Mouse (Mus musculus) cerebral cortex, adult 2 months (tissue): Measurements from ENCODE around the gene Mei4.

Source experiments
- WGBS: fragments of 180-500 bp; shearing (Covaris S2); methylation state at CpG from one replicate; pipeline ENCODE4 v1.1.7; 2018; 5-methylcytosine and 5-hydroxymethylcytosine counted together

Gene Mei4

DNA sequence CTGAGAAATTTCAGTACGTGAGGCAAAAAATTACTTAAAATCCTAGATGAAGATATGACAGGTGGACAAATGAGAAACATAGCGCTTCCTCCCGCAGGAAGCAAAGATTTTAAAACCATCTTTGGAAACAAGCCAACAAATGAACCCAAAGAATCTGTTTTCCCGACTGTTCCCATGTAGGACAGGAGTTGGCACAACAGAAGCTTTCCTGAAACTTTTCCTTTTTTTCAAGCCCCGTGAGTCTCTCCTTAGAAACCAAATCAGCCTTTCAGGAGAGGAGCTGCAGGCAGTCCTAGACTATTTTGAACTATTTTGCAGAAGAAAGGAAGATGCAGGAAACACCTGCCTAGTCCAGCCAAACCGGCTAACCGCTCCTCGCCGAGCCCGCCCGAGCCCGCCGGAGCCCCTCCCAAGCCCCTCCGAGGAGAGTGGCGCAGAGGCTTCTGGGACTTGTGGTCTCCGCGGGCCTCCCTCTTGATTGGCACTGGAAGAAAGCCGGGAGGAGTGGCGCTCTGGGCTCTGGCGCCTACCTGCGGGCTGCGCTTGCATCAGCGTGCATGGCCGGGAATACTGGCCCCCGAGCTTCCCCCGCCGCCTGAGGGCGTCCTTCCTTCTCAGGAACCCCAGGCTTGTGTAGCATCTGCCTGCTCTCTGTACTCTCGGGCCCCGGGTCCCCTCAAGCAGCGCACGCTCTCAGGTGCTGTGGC, at the start of gene Mei4:
TSS of gene Mei4 (plus strand) at position 490 of the 707 bp plus-strand sequence.
- 1% methylated on average over 32 of the region's 32 CpGs for WGBS

DNA sequence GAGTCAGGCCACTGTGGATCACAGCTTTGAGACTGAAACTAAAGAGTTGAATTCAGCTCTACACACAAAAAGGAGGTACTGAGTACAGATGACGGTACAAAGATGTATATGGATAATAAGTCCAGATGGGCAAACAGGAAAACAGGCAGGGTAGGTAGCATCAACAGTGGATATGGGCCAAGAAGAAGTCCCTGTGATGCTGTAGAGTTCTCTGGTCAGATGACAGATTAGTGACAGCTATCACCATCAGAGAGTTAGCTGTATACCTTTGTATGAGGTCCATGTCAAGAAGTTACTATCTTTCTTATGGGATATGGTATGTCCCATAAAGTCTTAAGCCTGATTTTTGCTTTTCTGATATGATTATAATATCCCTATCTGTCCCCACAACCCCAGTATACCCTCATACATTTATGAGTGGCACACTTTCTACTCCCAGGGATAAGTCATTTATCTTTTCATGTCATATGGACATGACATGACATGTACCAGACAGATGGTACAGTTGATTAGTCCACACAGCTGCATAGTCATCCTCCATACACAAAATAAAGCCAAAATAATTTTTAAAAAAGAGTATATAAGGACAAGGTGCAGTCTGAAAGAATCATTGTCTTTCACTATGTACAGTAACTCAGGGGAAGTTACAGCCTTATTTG, 43.6 kb upstream of the Mei4 start:
- WGBS, result 85% methylated on average over 1 of the region's 1 CpGs

DNA sequence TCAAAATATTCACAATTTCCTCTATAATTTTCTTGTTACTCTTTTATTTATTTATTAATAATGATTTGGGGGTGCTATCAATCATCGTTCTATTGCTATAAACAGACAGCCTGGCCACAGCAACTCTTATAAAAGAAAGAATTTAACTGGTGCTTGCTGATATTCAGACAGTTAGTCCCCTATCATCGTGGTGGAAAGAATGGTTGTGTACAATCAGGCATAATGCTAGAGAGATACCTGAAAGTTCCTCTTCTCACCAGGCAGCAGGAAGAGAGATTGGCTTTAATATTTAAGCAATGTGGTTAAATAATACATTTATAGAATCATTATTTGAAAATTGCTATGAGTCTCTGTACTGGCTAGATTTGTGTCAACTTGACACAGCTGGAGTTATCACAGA, 35.9 kb upstream of the Mei4 start:
- whole genome bisulfite sequencing, result 92% methylated on average over 2 of the region's 2 CpGs

DNA sequence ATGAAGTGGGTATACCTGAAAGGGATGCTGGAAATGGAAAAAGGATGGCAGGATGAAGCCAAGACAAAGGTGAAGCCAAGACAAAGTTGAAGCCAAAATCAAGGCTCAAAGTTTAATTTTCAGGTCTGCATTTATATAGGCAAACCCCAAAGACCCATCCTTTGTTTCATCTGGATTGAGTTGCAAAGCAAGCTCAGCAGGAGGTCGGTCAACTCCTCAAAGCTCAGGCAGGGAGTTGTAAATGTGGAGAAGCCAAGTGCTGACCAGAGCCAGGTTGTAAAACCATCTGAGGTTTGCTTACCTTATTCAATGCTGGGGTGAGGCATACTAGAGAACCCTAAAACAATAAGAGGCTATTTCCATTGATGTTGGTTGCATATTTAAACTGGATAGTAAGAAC, 4.6 kb upstream of the Mei4 start:
- 56% methylated on average over 1 of the region's 1 CpGs for WGBS

DNA sequence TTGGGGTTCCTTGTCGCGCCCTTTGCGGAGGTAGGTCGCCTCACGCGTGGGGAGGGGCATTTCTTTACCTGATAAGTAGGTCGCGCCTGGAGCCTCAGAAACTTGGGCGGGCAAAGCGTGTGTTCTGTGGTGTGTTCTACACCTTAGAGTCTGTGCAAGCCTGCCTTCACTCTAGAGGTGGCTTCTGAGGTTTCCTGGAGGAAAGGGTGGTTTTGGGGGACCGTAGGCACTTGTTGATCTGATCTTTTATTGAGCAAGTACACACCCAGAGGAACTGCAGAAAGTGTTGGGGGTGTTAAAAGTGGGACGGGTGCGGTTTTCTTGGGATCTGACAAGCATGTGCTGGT, 391 bp downstream of the Mei4 start:
- 17% methylated on average over 13 of the region's 13 CpGs for WGBS

DNA sequence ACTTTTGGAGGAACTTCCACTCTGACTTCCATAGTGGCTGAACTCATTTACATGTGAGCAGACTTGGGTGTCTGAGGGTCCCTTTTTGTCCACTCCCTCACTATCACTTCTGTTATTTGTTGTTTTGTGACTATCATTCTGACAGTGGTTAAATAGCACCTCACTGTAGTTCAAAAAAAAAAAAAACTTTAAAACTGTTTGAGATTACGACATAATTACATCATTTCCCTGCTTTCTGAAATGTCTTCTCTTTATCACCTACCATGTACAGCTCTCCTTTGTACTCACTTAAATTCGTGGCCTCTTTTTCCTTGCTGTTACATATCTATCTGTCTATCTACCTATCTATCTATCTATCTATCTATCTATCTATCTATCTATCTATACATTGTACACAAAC, 2.6 kb downstream of the Mei4 start:
- 78% methylated on average over 2 of the region's 2 CpGs for WGBS

DNA sequence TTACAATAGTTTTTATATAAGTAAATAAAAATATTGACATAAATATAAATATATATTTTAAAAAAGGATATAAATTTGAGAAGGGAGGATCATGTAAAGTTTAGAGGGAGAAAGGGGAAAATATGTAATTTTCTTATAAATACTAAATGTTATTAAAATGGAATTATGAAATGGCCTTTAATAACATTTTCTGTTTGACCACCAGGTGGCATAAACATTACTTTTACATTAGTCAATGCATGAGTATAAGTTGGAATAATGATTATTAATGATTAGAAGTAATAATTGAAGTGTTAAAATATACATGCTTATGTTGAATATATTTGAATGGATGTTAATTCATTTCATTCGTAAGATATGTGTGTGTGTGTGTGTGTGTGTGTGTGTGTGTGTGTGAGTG, 58.0 kb downstream of the Mei4 start:
- WGBS, result 92% methylated on average over 1 of the region's 1 CpGs

DNA sequence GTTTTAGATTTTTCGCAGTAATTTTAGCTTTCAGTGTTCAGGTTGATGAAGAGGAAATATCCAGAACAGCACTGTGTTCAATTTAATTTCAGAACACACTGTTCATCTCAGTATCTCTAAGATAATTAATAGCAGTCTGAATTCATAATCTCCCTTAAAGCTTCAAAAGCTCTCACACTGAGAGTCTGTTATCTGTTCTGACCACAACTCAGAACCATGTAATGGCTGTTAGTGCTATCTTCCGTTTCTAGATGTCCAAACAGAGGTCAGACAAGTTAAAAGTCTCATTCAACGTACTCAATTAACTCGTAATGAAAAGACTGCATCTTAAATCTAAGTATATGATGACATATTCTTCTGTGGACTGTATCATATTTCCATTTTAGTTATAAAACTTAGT, 77.1 kb downstream of the Mei4 start:
- 82% methylated on average over 4 of the region's 4 CpGs for WGBS

DNA sequence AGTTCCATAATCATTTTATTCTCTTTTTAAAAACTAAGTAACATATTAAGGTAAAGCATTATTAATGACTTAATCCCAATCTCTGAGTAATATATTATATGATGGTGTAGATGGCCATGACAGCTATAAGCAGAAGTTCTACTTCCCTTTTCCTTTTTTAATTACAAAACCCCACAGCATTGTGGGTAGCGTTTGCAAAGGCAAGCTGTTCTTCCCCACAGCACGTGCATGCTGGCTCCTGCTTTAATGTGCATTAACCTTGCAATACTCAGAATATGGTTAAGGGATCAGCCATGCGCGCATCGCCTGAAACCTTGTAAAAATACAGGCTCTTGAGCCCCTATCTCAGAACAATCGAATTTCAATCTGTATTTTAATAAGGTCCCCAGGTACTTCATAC, 82.2 kb downstream of the Mei4 start:
- 83% methylated on average over 6 of the region's 6 CpGs for WGBS

DNA sequence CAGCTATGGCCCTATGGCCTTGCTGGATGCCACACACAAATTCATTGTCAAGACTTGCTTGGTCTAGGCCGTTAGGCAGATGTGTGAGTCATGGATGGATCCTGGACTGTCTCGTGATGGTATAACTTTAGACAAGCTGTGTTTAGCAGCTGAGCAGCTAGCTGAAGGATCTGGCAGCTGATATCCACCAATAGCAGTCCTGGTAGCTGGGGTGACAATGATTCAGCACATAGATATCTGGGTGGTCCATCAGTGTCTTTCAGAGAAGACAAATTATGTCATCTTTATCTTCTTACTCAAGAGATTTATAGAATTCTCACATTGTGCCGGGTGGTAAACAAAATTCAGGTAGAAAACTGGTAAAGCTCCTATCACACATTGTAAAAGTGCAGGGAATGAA, 93.4 kb downstream of the Mei4 start:
- 80% methylated on average over 3 of the region's 3 CpGs for WGBS

DNA sequence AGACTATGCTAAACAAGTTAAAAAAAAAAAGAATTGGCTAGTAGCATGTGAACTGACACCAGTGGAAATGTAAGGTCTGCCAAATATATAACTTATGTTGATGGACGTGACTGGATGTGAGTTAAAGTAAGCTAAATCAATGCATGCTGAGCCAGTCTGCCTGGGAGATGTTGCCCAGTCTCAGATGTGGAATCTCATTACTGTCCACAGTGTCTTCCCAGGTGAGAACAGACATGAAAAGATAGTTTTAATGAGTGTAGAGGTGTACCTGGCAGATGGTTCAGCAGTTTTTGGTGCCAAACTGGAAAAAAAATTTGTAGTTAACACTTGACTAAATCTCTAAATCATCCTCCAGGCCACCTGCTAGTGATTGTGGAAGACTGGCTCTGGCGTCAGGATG, 94.4 kb downstream of the Mei4 start:
- 41% methylated on average over 2 of the region's 2 CpGs for WGBS

DNA sequence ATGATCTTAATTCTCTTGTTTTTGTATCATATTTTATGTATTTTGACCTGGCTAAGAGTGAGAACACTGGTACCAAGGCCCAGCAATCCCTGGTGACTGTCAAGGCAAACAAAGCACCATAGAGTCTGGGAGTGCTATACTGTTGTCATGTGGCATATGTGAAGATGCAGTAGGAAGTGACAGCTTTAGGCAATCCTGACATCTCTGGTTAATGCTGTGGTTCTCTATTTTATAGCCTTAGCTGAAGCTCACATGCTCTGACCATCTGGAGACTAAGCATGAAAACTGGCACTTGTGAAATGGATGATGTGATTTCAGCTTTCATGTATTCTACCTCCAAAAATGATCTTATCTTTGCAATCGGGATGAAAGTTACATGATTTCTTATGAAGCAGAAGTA, 103.3 kb downstream of the Mei4 start:
- 62% methylated on average over 1 of the region's 1 CpGs for WGBS

DNA sequence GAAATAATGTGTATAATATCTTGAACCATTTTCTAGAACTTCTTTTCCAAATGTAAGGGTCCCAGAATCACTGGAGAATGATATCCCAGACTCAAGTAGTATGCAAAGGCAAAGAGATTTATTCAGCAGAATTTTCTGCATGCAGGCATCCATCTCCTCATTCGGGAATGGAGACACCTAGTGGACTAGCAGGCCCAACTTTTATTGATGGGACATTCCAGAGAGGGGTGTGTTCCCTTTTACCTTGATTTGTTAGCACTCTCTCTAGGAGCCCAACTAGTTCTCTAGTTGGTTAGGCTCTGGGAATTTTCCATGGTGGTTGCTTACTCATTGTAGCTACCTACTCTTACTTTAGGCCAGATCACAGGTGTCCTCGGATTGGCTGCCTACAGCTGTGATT, 105.5 kb downstream of the Mei4 start:
- 60% methylated on average over 2 of the region's 2 CpGs for WGBS

DNA sequence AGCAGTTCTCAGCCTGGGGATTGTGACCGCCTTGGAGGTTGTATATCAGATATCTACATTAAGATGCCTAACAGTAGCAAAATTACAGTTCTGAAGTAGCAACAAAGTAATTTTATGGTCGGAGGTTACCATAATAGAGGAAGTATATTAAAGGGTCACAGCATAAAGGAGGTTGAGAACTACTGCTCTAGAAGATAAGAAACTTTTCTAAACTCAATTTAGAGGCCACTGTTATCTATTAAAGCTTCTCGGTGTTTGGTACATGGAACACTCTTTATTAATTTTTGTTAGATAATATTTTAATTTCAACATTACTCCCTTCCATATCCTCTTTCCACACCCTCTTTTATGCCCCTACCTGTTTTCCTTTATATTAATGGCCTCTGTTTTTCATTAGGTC, 119.0 kb downstream of the Mei4 start:
- WGBS, result 94% methylated on average over 3 of the region's 3 CpGs

DNA sequence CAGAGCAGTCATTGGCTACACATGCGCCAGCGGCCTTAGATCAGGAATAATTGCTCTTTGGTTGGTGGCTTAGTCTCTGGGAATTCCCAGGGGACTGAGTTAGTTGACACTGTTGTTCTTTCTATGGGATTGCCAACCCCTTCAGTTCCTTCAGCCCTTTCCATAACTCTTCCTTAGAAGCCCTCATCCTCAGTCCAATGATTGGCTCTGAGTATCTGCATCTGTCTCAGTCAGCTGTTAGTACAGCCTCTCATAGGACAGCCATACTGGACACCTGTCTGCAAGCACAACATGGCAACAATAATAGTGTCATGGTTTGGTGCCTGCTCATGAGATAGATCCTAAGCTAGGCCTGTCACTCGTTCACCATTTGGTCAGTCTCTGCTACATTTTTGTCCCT, 149.5 kb downstream of the Mei4 start:
- 78% methylated on average over 3 of the region's 3 CpGs for WGBS

DNA sequence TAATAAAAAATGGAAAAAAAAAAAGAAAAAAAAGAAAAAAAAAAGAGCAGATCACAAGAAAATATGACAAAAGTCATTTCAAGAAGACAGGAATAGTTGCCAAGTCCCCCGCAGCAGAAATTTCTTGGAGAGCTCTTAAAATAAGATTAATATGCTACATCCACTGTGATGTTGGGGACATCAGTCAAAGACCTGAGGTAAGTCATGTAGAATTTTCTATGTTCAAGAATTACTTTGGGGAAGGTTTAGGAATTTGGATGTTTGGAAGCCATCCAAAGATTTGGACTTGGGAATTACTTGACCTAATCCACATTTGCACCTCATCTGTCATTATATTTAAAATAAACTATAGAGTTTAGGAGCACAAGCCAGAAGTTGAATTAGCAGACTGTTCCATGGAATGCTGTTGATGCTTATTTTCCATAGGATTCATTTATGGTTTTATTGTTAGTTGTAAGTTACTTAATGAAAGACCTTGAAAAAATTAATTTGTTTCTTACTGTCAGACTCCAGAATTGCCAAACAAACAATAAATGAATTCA, 179.1 kb downstream of the Mei4 start:
- 81% methylated on average over 1 of the region's 1 CpGs for WGBS

DNA sequence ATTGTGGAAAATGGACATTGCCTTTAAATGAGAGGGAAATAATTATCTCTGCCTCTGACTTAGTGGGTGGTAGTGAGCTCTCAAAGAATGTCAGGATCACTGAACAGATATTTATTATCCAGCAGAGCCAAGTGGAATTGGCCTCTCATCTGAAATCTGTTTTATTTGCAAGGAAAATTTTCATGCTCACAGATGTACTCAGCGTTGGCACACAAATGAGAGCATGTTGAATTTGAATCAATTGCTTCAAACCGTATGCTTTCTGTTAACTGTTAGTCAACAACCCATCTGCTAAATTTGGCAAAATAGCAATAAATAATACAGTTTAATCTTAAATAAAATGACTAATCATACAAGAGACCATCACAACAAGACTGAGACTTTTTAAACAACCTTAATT, 181.0 kb downstream of the Mei4 start:
- WGBS, result 58% methylated on average over 2 of the region's 2 CpGs

DNA sequence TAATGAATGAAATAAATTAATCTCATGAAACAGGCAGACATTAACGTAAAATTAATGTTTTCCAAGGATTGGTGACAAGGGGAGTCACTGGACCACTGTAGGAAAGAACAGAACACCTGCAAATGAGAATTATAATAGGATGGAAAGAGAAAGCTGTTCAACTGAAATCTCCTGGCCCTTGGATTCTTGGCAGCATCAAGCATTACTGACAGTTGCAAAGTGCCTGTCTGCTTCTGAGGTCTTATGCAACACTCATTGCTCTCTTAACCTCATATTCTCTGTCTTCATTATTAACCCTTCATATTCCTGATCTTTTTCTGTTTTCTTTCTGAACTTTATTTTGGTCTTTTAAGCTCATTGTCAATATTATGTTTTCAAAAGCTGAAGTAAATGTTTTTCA, 210.4 kb downstream of the Mei4 start:
- 67% methylated on average over 1 of the region's 1 CpGs for WGBS

DNA sequence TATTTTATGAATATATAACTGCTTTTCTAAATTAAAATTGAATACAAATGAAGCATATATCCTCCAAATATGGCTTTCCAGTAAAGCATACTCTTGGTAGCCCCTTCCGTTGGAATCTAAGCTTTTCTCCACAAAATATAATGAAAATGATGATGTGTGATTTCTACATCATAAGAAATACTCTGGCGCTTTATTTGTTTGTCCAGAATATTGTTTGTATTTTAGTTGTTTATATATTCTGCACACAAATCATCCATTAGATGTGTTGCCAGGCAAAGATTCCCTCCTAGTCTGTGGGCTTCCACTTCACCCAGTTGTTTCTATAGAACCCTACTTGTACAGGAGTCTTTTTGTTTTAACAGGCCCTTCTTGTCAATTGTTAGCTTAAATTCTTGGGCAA, 211.8 kb downstream of the Mei4 start:
- WGBS, result 94% methylated on average over 2 of the region's 2 CpGs

DNA sequence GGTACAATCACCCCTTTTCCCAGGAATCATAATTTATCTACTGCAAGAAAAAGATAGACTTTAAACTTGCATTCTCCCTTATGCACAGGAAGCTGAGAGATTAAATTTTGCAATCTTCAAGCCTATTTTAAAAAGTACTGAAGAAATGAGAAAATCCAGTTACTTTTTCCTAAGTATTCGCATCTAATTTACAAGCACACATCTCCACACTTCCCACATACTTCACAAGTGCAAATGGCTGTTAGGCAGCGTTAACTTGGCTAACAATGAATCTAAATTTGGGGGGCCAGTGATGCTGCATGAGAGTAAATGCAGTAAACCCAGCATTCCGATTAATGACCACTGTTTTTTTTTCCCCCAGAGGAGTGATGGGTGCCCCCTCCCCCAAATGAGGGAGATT, 232.9 kb downstream of the Mei4 start:
- 46% methylated on average over 3 of the region's 3 CpGs for WGBS

DNA sequence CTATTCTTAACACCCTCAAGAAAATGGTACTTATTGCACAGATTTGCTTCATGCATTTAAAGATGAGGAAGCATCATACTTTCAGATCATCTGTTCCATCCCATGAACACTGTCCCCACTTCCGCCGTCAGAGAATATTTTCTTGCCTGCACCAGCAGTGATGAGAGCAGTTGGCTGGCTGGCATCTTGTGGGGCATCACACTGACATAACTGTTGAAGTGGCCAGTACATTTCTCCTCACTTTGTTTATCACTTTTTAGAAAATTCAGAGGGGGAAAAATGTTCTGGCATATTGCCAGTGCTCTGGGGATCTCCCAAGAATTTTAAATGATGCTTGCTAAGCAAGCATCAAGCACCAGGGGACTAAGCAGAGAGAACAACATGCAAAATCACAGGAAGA, 251.4 kb downstream of the Mei4 start:
- WGBS, result 38% methylated on average over 2 of the region's 2 CpGs

DNA sequence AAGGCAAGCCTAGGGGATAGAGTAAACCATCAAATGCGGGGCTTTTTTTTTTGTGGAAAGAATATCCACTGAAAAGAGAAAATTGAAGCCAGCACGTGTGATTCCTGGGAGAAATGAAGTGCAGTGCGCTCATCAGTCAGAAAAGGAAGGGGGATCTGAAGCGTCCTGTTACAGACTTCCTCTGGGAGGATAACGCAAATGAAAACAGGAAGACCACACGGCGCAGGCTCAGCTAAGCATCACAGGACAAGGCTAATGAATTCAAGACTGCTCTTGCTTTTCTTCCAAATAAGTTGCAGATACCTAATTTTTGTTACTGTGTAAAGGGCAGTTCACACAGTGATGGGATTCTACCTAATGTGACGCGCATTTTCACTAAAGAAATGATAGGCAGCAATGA, 296.7 kb downstream of the Mei4 start:
- WGBS, result 63% methylated on average over 9 of the region's 9 CpGs

DNA sequence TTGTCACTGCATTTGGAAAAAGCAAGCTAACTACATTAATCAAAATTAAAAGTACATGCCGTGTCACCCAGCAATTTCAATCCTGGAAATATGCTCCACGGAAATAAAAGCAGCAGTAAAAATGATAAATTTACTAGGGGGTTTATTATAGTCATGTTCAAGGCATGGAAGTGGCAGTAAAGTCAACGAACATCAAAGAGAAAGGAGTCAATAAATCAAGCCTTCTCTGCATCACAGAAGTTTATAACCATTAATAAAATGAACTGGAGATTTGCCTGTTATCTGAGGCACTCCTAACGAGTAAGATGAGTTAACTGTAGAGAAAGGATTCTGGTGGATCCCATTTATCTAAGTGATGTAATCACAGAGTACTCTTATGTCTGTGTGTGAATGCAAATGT, 298.9 kb downstream of the Mei4 start:
- 73% methylated on average over 4 of the region's 4 CpGs for WGBS

DNA sequence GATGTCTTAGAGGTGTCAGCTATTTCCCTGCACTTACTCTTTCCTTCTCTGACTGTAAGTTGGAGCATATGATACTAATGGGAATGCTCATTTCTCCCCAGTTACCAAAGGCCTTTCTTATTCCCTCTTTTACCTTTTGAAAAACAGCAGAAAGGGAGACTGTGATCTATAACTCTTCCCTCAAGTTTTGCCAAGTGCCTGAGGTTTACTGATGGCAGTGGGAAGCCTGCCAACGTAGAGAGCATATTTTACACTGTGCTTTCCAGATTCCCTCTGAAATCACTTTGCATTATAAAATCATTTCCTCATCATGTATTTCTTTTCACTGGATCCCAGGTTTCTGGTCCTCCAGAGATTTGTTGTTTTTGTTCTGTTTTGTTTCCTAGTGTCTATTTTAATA, 354.5 kb downstream of the Mei4 start:
- WGBS, result 42% methylated on average over 1 of the region's 1 CpGs
